Mouse (Mus musculus) intestine, postnatal 0 days (tissue): ENCODE measurements at regions not wholly inside any gene's neighbourhood (a gene's known extent, or its start where the extent isn't known, plus 50 kb on each side); places are given as distances from the start of the nearest gene placed in this dataset.
A peak's percentile ranks its signal among the peaks of the same experiment; 100 is the strongest.

Source experiments
- ATAC-seq: fragments of 200-750 bp; cut with Nextera tagmentation; 2 replicates; pipeline ENCODE4 v1.8.0; 2017; ENCODE audit warnings: mild to moderate bottlenecking, moderate TSS enrichment, moderate library complexity
- H3K27ac ChIP-seq: fragments of 300-500 bp; sonication (generic); 2 replicates; pipeline ENCODE4 v1.5.1; 2014; ENCODE audit warnings: mild to moderate bottlenecking, low read depth, low read length, moderate library complexity
- H3K27me3 ChIP-seq: fragments of 300-500 bp; sonication (generic); replicated peaks from 2 replicates; pipeline ENCODE4 v1.6.1; 2014; ENCODE audit warnings: low read length, mixed read lengths; ENCODE audit not compliant: control insufficient read depth, insufficient read depth
- H3K36me3 ChIP-seq: fragments of 300-500 bp; sonication (generic); 2 replicates; pipeline ENCODE4 v1.6.1; 2014; ENCODE audit warnings: mild to moderate bottlenecking, moderate library complexity; ENCODE audit not compliant: control insufficient read depth, insufficient read depth
- H3K4me1 ChIP-seq: fragments of 300-500 bp; sonication (generic); replicated peaks from 2 replicates; pipeline ENCODE4 v1.6.1; 2014; ENCODE audit warnings: antibody characterized with exemption, low read length, mixed read lengths; ENCODE audit not compliant: control insufficient read depth, insufficient read depth
- H3K4me2 ChIP-seq: fragments of 300-500 bp; sonication (generic); replicated peaks from 2 replicates; pipeline ENCODE4 v1.6.1; 2014; ENCODE audit warnings: low read depth, mild to moderate bottlenecking, moderate library complexity
- H3K4me3 ChIP-seq: fragments of 300-500 bp; sonication (generic); 2 replicates; pipeline ENCODE4 v1.5.1; 2014; ENCODE audit warnings: low read depth, low read length
- H3K9ac ChIP-seq: fragments of 300-500 bp; sonication (generic); 2 replicates; pipeline ENCODE4 v1.6.1; 2014; ENCODE audit warnings: mild to moderate bottlenecking, low read depth, low read length
- H3K9me3 ChIP-seq: fragments of 300-500 bp; sonication (generic); 2 replicates; pipeline ENCODE4 v1.6.1; 2016; ENCODE audit warnings: mixed run types; ENCODE audit not compliant: control insufficient read depth
- CTCF ChIP-seq: sonication (generic); IDR thresholded peaks from 2 replicates; pipeline ENCODE4 v1.5.1; 2016; ENCODE audit warnings: low read depth, mild to moderate bottlenecking, control low read depth, antibody characterized with exemption, moderate library complexity
- WGBS: fragments of 180-500 bp; shearing (Covaris S2); extraction: QIAGEN DNeasy Blood & Tissue Kit; methylation state at CpG from one replicate; pipeline ENCODE4 v1.1.7; 2014; 5-methylcytosine and 5-hydroxymethylcytosine counted together

GRCm38 (mm10) chr2:147961633-147962032 is 85.1 kb downstream of the Foxa2 start:
- H3K4me2 ChIP-seq: no peak overlapping the region
- ATAC-seq: peak; percentile 33; the same call in 1 of the 2 replicates
- no peak overlapping the region for H3K9ac ChIP-seq
- WGBS: 27% methylated on average over 6 of the region's 6 CpGs
- TF ChIP-seq CTCF: no peak
- no peak overlapping the region for H3K27ac ChIP-seq
- H3K4me1 ChIP-seq: 0 out of 2 replicates have a peak, but pooled peaks cover 2% of the 10 kb centered on the region
- no peak overlapping the region for H3K4me3 ChIP-seq
- H3K36me3 ChIP-seq: no peaks in the 10 kb centered on the region
- H3K9me3 ChIP-seq: no peaks in the 10 kb centered on the region
- H3K27me3 ChIP-seq: no peaks in the 10 kb centered on the region; the same call in none of the 2 replicates

GRCm38 (mm10) chr2:147954183-147954582 is 92.6 kb downstream of the Foxa2 start:
- Histone ChIP-seq H3K4me3 (no peak overlapping the region), H3K36me3 (no peaks in the 10 kb centered on the region), H3K4me1 (no peaks in the 10 kb centered on the region), H3K9ac (no peak overlapping the region), H3K9me3 (no peaks in the 10 kb centered on the region), H3K27me3 (peaks cover 7% of the 10 kb centered on the region), H3K4me2 (no peak overlapping the region), H3K27ac (no peak overlapping the region)
- no peak for ATAC-seq
- 66% methylated on average over 2 of the region's 2 CpGs for WGBS
- no peak for TF ChIP-seq CTCF

GRCm38 (mm10) chr2:147951233-147951632 is 95.5 kb downstream of the Foxa2 start:
- no peak for ATAC-seq
- Histone ChIP-seq H3K27ac (no peak overlapping the region), H3K9me3 (no peaks in the 10 kb centered on the region), H3K4me3 (no peak overlapping the region), H3K4me2 (no peak overlapping the region), H3K4me1 (no peaks in the 10 kb centered on the region), H3K9ac (no peak overlapping the region), H3K27me3 (peaks cover 11% of the 10 kb centered on the region), H3K36me3 (no peaks in the 10 kb centered on the region)
- no peak for TF ChIP-seq CTCF
- 93% methylated on average over 5 of the region's 5 CpGs for WGBS

- no peak for ATAC-seq
- Histone ChIP-seq H3K36me3 (no peaks in the 10 kb centered on the region), H3K4me1 (no peaks in the 10 kb centered on the region), H3K4me3 (no peak overlapping the region), H3K27me3 (peaks cover 6% of the 10 kb centered on the region; the same call in 1 of the 2 replicates), H3K9ac (no peak overlapping the region), H3K4me2 (no peak overlapping the region), H3K9me3 (no peaks in the 10 kb centered on the region), H3K27ac (no peak overlapping the region)
- TF ChIP-seq CTCF: no peak
- WGBS: 78% methylated on average over 7 of the region's 7 CpGs
Observed at GRCm38 (mm10) chr2:147944171-147945040, 102.4 kb downstream of the Foxa2 start.

- ATAC-seq: no peak
- Histone ChIP-seq H3K27ac (no peak overlapping the region), H3K4me1 (no peaks in the 10 kb centered on the region)
Observed at GRCm38 (mm10) chr2:147942591-147942990, 104.2 kb downstream of the Foxa2 start.

GRCm38 (mm10) chr2:147941319-147941718 is 105.5 kb downstream of the Foxa2 start:
- no peak for TF ChIP-seq CTCF
- Histone ChIP-seq H3K9ac (no peak overlapping the region), H3K9me3 (no peaks in the 10 kb centered on the region), H3K27ac (no peak overlapping the region), H3K27me3 (peaks cover 2% of the 10 kb centered on the region; the same call in 1 of the 2 replicates), H3K36me3 (no peaks in the 10 kb centered on the region), H3K4me2 (no peak overlapping the region), H3K4me3 (no peak overlapping the region), H3K4me1 (no peaks in the 10 kb centered on the region)
- no peak for ATAC-seq
- WGBS: 32% methylated on average over 4 of the region's 4 CpGs

More at GRCm38 (mm10) chr2:147942591-147942990, 104.2 kb downstream of the Foxa2 start:
- TF ChIP-seq CTCF: no peak
- WGBS: 52% methylated on average over 4 of the region's 4 CpGs
- Histone ChIP-seq H3K4me3 (no peak overlapping the region), H3K36me3 (no peaks in the 10 kb centered on the region), H3K4me2 (no peak overlapping the region), H3K9me3 (no peaks in the 10 kb centered on the region), H3K27me3 (peaks cover 2% of the 10 kb centered on the region; the same call in 1 of the 2 replicates), H3K9ac (no peak overlapping the region)
